Mouse (Mus musculus) spleen, postnatal 36 days (tissue): ENCODE results near the gene Samm50.

Experiments
- DNase-seq, 2 experiments: peaks; one replicate each; pipeline ENCODE4 v3.0.0; 2022; ENCODE audit warnings: low spot score in 2 of 2, mixed read lengths in 1 of 2

The Samm50 gene

GRCm38 (mm10) chr15:84211564-84211963 lies 19.5 kb downstream of the Samm50 start:
- no peak for DNase-seq

GRCm38 (mm10) chr15:84212031-84212755 lies 20.2 kb downstream of the Samm50 start:
- peak; percentile 71 to 81 for DNase-seq

- DNase-seq = peak in 1 of 2 experiments; percentile 28
Measured at GRCm38 (mm10) chr15:84212756-84213105, 20.7 kb downstream of the Samm50 start.

DNA sequence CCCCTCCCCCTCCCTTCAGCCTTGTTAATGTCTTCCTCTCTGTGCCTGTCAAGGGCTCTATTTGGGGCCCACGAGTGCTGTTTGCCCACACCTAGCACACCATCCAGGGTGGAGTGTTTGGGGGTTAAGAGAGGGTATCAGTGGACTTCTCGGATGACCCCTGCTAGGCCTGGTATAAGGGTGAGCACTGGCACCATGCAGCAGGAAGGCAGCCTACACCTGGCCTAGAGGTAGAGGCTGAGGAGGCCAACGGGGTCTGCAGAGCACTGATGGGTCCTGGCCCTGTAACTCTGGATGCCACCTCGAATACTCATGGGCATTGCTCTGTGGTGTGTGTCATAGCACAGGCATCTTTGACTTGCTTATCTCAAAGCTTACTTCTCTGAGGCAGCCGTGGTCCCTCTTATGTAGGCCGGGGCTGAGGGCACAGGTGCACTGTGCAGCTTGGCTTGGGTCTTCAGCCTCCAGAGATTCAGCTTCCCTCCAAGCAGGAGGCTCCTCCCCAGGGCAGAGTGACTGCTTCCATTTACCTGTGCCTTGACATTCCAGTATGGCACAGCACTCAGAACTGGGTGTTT lies 21.2 kb downstream of the Samm50 start:
- no peak for DNase-seq

DNA sequence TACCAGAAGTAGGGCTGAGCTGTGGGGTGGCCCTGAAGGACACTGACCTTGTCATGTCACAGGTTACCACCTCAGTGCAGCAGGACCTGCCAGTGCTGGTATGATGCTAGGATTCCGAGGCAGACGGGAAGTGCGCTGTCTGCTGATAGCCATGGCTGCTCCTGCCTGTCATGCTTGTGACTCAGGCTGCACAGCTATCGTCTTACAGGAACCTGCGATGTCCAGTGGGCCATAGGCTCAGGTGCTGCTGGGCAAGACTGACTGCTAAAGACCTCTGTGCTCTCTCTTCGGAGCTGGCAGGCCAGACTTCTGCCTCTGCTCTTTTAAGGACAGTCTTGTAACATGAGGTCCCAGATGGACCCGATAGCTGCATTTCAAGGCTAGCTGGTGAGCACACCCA lies 22.4 kb downstream of the Samm50 start:
- no peak for DNase-seq

GRCm38 (mm10) chr15:84215273-84215672 lies 23.2 kb downstream of the Samm50 start:
- no peak for DNase-seq

DNA sequence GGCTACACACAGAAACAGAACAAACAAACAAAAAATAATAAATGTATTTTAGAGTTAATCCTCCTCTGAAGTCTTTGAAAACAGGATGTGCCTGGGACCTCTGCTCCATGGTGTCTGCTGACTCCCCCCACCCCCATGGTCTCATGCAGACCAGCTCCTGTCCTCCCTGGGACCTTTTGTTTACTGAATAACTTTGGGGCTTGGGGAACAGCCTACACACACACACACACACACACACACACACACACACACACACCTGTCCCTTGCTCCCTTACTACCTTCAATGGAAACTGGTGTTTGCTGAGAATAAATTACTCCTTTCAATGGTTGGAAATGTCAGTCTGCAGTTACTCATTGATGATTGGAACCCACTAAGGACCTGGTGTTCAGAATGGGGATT lies 24.0 kb downstream of the Samm50 start:
- no peak for DNase-seq

GRCm38 (mm10) chr15:84216461-84217084 lies 24.5 kb downstream of the Samm50 start:
- DNase-seq = no peak

DNA sequence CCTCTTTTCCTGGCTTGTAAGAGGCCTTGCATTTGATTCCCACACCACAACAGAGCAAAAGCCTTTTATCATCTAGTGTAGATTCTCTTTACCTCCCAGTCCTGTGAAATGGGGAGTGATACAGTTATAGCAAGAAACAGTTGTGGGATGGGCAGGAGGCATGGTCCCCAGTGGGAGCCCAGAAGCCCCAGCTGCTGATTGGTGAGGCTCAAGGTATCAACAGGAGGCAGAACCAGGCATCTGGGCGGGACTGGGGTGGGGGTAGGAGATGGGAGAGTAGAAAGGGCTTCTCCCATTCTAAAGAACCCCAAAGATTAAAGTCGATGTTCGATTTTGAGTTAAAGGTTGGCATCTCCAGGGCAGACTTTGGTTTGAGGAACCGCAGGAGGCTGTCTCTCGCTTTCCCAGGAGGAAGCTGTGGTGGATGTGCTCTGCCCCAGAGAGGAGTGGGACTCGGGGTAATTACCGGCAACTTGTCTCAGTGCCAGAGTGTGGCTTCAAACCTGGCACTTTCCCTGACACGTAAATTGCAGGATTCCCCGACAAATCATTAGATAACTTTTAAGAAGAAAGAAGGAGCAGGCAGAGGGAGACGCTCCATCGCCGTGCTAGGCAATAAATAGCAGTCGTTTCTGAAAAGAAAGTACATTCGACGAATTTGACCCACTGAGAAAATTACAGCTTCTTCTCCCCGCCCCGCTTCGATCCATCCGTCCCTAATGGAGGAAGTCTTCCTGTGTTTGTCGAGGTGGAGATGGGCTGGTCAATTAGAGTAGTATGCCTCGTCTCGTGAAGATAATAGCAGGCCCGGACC lies 26.1 kb downstream of the Samm50 start:
- no peak for DNase-seq

DNA sequence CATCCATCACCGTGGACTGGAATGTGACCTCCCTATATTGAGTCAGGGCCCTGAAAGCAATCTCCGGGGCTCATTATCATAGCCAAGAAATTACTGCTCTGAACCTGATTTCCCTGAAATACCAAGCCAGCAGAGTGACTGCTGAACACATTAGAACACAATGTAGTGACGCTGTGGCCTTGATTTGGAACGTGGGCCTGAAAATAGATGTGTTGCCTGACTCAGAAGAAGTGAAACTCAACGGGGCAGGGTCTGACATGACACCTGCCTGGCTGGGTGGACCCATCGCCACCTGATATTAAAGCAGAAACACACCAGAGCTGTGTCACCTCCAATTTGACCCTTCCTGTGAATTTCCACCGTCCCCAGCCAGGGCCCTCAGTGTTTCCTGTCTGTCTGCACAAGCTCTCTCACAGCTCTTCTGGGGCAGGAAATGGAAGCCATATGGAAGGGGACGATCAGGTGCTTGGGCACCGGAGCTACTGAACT lies 26.8 kb downstream of the Samm50 start:
- DNase-seq = peak; percentile 67 to 74

GRCm38 (mm10) chr15:84221539-84221938 lies 29.5 kb downstream of the Samm50 start:
- no peak for DNase-seq

GRCm38 (mm10) chr15:84223423-84223822 lies 31.4 kb downstream of the Samm50 start:
- DNase-seq = no peak

GRCm38 (mm10) chr15:84224779-84225178 lies 32.7 kb downstream of the Samm50 start:
- DNase-seq = no peak

DNA sequence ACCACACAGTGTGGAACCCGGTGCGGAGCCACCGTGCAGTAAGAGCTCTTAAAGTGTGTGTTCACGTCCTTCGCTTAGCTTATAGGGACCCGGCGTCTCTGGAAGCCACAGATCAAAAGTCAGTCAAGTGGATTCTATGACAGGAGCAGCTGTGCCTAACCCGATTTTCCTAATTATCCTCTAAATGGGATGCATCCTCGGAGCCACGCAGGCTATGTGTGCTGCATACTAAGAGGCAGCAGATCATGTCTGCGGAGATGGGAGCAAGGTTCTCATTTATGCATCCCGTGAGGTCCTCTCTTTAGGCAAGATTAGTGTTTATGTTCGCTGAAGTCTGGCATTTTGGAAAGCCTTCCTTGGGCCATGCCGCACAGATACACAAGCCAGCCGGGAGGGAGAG lies 34.9 kb downstream of the Samm50 start:
- no peak for DNase-seq

GRCm38 (mm10) chr15:84230661-84231060 lies 38.6 kb downstream of the Samm50 start:
- peak in 1 of 2 experiments; percentile 51 for DNase-seq

- DNase-seq = peak; percentile 56 to 66
Measured at GRCm38 (mm10) chr15:84231113-84231712, 39.2 kb downstream of the Samm50 start.

DNA sequence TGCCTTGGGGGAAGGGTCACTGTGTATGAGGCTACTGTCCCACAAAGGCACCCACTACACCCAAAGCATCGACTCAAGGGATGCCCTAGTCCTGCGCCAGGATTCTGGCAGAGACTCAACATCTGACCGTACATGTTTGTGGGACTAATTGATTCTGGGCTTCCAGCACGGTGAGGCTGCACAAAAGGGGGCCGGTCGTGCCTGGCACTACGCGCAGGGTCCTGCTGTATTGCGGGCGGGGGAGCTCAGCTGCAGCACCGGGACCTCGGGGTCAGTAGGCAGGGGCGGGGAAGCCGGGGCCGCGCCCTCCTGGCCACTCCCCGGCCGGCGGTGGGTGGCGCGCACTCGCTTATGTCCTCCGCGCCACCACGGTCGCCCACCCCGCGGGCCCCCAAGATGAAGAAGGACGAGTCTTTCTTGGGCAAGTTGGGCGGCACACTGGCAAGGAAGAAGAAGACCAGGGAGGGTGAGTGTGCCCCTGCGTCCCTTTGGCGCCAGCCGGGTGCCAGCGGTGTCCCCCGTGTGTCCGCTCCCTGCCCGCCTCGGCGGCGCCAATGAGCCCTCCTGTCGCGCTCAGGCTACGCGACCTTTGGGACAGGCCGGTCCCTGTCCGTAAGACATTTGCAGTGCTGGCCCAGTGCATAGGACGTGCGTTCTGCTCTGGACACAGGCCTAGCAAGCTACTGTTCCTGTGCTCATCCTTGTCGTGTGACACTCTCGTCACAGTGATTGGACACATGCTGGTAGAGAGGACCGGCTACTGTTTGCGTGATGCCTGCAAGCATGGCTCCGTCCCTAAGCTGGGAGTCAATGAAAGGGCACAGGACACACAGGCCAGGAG lies 39.9 kb downstream of the Samm50 start, which contains the start of gene Parvb:
Parvb (plus strand) TSS at position 323 of the 841 bp plus-strand sequence.
- peak; percentile 36 to 41 for DNase-seq

GRCm38 (mm10) chr15:84232609-84233008 lies 40.6 kb downstream of the Samm50 start:
- no peak for DNase-seq

- no peak for DNase-seq
Measured at GRCm38 (mm10) chr15:84234794-84235581, 42.9 kb downstream of the Samm50 start.

DNA sequence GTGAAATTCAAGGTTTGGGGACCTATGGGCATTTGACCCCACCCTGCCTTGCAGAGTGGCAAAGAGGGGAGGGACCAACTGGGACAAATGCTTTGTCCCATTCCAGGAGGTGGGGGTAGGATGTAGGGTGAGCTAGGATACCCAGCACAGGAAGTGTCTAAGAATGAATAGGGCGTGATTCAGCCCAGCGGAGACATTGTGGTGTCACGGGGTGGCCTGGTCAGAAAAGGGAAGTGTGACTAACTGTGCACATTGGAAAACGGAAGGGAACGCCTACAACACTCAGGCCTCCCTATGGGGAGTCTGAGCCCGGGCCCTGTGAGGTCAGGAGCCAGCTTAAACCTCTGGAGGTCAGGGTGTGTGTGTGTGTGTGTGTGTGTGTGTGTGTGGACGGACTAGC lies 43.6 kb downstream of the Samm50 start:
- peak; percentile 68 to 72 for DNase-seq
